Mouse (Mus musculus) effector memory CD4-positive, alpha-beta T cell, adult 5 months (primary cell): ENCODE measurements around the gene Rasal2. TPM values are rescaled to one million over a fixed set of nuclear protein-coding genes. Genes with fewer than 3 reads are reported as not detected.

Source experiments
- polyA plus RNA-seq: library from polyadenylated mRNA; unstranded; fragments of 100-300 nt; shearing (Covaris generic); gene quantifications from one replicate; pipeline ENCODE4 v1.2.1, GENCODE M21; 2017

Gene Rasal2
- polyA plus RNA-seq = 0.59 TPM

GRCm38 (mm10) chr1:157412454-157413369, at the start of gene Rasal2:
Rasal2 (minus strand) TSS chr1:157412595.

GRCm38 (mm10) chr1:157458421-157459208, 46.2 kb upstream of the Rasal2 start, which contains the start of gene Cryzl2:
Cryzl2 (plus strand) TSS chr1:157458577.

GRCm38 (mm10) chr1:157108580-157108979, 303.8 kb downstream of the Rasal2 start, which contains the start of gene Tex35:
Tex35 (minus strand) TSS chr1:157108680.

Other genes starting within 250 kb of the Rasal2 start
- gene Cryzl2, start 46.0 kb upstream of the Rasal2 start, polyA plus RNA-seq = 1.1 TPM
- gene Sec16b, start 94.1 kb upstream of the Rasal2 start, polyA plus RNA-seq = 0.27 TPM